Mouse (Mus musculus) lung, embryonic 16.5 days (tissue): ENCODE measurements at regions not wholly inside any gene's neighbourhood (a gene's known extent, or its start where the extent isn't known, plus 50 kb on each side); places are given as distances from the start of the nearest gene placed in this dataset.
A peak's percentile ranks its signal among the peaks of the same experiment; 100 is the strongest.

Source experiments
- ATAC-seq: fragments of 200-750 bp; cut with Nextera tagmentation; 2 replicates; pipeline ENCODE4 v1.8.0; 2017; ENCODE audit warnings: low read depth, mild to moderate bottlenecking, moderate library complexity
- H3K27ac ChIP-seq: fragments of 300-500 bp; sonication (generic); 2 replicates; pipeline ENCODE4 v1.5.1; 2014; ENCODE audit warnings: mild to moderate bottlenecking, control low read depth, low read length
- H3K27me3 ChIP-seq: fragments of 300-500 bp; sonication (generic); 2 replicates; pipeline ENCODE4 v1.6.1; 2014; ENCODE audit warnings: low read depth, low read length, mixed read lengths; ENCODE audit not compliant: control insufficient read depth, insufficient read depth
- H3K36me3 ChIP-seq: fragments of 300-500 bp; sonication (generic); 2 replicates; pipeline ENCODE4 v1.6.1; 2014; ENCODE audit warnings: low read length; ENCODE audit not compliant: control insufficient read depth, insufficient read depth
- H3K4me1 ChIP-seq: fragments of 300-500 bp; sonication (generic); replicated peaks from 2 replicates; pipeline ENCODE4 v1.6.1; 2014; ENCODE audit warnings: low read length, mixed read lengths; ENCODE audit not compliant: control insufficient read depth, insufficient read depth
- H3K4me2 ChIP-seq: fragments of 300-500 bp; sonication (generic); 2 replicates; pipeline ENCODE4 v1.6.1; 2014; ENCODE audit warnings: low read depth, low read length, control low read depth
- H3K4me3 ChIP-seq: fragments of 300-500 bp; sonication (generic); 2 replicates; pipeline ENCODE4 v1.5.1; 2014; ENCODE audit warnings: mild to moderate bottlenecking, low read length, control low read depth
- H3K9ac ChIP-seq: fragments of 300-500 bp; sonication (generic); 2 replicates; pipeline ENCODE4 v1.6.1; 2014; ENCODE audit warnings: low read length, control low read depth
- H3K9me3 ChIP-seq: fragments of 300-500 bp; sonication (generic); 2 replicates; pipeline ENCODE4 v1.6.1; 2016; ENCODE audit warnings: low read length; ENCODE audit not compliant: control insufficient read depth
- WGBS: fragments of 180-500 bp; shearing (Covaris S2); extraction: QIAGEN DNeasy Blood & Tissue Kit; methylation state at CpG from one replicate; pipeline ENCODE4 v1.1.7; 2014; 5-methylcytosine and 5-hydroxymethylcytosine counted together

GRCm38 (mm10) chr11:121768824-121769223, 61.2 kb upstream of the Ptchd3 start:
- Histone ChIP-seq H3K4me3 (no peak overlapping the region), H3K36me3 (no peaks in the 10 kb centered on the region), H3K4me1 (no peaks in the 10 kb centered on the region), H3K9ac (no peak overlapping the region), H3K9me3 (no peaks in the 10 kb centered on the region), H3K27ac (no peak overlapping the region), H3K27me3 (no peaks in the 10 kb centered on the region), H3K4me2 (no peak overlapping the region)
- 60% methylated on average over 3 of the region's 3 CpGs for WGBS
- no peak for ATAC-seq

- no peak overlapping the region for H3K9ac ChIP-seq
- peak; percentile 26; the same call in 1 of the 2 replicates for ATAC-seq
- no peak overlapping the region for H3K4me3 ChIP-seq
- 65% methylated on average over 1 of the region's 1 CpGs for WGBS
- H3K27ac ChIP-seq = no peak overlapping the region
- no peaks in the 10 kb centered on the region for H3K9me3 ChIP-seq
- H3K4me2 ChIP-seq = no peak overlapping the region
- no peaks in the 10 kb centered on the region for H3K4me1 ChIP-seq
- H3K27me3 ChIP-seq = no peaks in the 10 kb centered on the region
- no peaks in the 10 kb centered on the region for H3K36me3 ChIP-seq
Measured at GRCm38 (mm10) chr11:121770061-121770460, 60.0 kb upstream of the Ptchd3 start.

GRCm38 (mm10) chr11:121776947-121777346, 53.1 kb upstream of the Ptchd3 start:
- H3K4me2 ChIP-seq = no peak overlapping the region
- no peak overlapping the region for H3K9ac ChIP-seq
- no peaks in the 10 kb centered on the region for H3K36me3 ChIP-seq
- 76% methylated on average over 5 of the region's 5 CpGs for WGBS
- H3K4me3 ChIP-seq = no peak overlapping the region
- no peaks in the 10 kb centered on the region for H3K27me3 ChIP-seq
- H3K9me3 ChIP-seq = no peaks in the 10 kb centered on the region
- no peak overlapping the region for H3K27ac ChIP-seq
- no peak for ATAC-seq
- no peaks in the 10 kb centered on the region for H3K4me1 ChIP-seq

- Histone ChIP-seq H3K27me3 (no peaks in the 10 kb centered on the region), H3K4me3 (no peak overlapping the region), H3K27ac (no peak overlapping the region), H3K36me3 (no peaks in the 10 kb centered on the region), H3K9me3 (no peaks in the 10 kb centered on the region), H3K4me1 (no peaks in the 10 kb centered on the region), H3K4me2 (no peak overlapping the region), H3K9ac (no peak overlapping the region)
- 85% methylated on average over 3 of the region's 3 CpGs for WGBS
- ATAC-seq = no peak
Measured at GRCm38 (mm10) chr11:121777553-121777952, 52.5 kb upstream of the Ptchd3 start.
